Mouse (Mus musculus): ENCODE results near the gene BC005537. TPM values are rescaled to one million over a fixed set of nuclear protein-coding genes. Genes with fewer than 3 reads are reported as not detected.

The BC005537 gene
- 88.7 and 91.4 TPM in 2 replicates for polyA plus RNA-seq (2012)

DNA sequence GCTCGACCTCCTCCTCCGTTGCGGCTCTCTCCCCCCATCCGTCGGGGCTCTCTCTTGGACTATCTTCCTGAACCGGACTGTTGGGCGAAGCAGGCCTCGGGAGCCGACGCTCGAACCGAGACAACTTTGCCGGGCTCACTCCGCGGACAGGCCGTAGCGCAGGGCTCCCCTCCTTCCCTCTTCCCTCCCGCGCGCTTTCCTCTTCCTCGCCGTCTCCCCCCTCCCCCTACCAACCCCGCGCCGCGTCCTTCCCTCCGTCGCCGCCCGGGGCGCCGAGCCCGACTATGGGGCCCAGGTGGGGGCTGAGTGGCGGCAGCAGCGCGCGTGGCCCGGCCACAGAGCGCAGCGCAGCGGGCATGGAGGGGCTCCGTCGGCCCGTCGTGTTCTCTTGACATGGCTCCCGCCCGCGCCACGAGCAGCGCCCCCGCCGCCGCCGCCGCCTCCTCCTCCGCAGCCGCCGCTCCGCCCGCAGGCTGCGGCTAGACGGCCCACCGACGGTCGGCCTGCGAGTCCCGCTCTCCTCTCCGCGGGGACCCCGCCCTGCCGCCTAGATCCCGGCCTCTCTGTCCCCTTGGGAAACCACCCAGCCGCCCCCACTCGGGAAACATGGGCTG is at the start of gene BC005537:
TSS of gene BC005537 (plus strand) at position 350 of the 614 bp plus-strand sequence.

DNA sequence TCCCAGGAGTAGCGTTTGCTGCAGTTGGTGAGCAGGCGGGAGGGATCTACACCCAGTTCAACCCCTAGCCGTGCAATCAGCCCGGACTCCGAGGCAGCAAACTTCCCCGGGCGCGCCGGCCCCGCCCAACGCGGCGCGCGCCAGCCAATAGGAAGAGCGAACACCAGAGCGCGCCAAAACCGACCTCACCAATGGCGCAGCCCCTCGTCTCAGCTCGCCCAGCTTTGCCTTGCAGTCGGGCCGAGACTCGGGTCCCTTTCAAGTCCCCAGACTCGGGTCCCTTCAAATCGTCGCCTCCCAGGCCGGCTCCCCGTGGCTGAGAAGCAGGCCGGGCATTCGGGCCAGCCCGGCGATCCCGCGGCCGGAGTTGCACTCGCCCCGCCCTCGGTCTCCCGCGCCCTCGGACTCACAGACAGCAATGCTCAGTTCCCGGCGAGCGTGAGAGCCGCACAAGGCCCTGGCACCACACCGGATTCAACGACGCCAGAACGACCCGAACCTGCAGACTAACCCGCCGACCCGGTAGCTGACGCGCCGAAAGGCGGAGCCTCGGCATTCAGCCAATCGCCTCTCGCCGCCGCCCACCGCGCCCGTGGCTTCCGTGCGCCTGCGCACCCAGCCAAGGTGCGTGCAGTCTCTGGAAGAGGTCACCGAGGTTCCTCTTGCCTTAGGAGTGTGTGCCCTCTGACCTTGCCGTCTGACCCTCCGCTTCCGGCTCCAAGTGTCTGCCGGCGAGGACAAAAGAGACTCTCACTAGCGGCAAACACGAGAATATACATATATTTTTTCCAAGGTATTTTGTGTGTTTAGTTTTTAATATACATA is 39.8 kb upstream of the BC005537 start, which contains the start of gene Gmnn:
TSS of gene Gmnn (minus strand) at position 521 of the 825 bp plus-strand sequence.

DNA sequence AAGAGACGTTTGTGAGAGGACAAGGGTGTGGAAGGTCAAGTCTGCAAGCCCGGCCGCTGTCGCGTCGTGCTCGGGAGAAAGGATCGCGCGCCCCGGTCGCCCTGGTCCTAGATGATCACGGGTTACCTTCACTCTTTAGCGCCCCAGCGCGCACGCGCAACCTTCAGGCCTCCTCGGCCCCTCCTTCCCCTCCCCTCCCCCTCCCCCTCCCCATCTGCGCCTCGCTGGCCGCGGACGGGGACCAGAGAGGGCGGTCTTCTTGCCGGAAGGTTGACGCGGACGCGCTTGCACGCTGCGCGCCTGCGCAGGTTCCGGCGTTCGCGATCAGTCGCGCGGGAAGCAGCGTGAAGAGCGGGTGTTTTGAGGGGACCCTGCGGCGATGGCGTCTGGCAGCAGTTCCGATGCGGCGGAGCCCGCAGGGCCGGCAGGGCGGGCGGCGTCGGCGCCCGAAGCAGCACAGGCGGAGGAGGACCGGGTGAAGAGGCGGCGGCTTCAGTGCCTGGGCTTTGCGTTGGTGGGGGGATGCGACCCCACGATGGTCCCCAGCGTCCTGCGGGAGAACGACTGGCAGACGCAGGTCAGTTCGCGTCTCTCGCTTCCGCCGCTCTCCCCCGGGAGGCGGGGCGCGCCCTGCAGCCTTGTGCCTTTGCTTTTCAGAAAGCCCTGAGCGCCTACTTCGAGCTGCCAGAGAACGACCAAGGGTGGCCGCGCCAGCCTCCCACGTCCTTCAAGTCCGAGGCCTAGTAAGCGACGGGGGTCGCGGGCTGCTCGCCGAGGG is 30.1 kb downstream of the BC005537 start, which contains the start of the genes Acot13 and Tdp2:
TSS of gene Acot13 (minus strand) at position 188 of the 778 bp plus-strand sequence.
TSS of gene Tdp2 (plus strand) at position 327 of the 778 bp plus-strand sequence.

DNA sequence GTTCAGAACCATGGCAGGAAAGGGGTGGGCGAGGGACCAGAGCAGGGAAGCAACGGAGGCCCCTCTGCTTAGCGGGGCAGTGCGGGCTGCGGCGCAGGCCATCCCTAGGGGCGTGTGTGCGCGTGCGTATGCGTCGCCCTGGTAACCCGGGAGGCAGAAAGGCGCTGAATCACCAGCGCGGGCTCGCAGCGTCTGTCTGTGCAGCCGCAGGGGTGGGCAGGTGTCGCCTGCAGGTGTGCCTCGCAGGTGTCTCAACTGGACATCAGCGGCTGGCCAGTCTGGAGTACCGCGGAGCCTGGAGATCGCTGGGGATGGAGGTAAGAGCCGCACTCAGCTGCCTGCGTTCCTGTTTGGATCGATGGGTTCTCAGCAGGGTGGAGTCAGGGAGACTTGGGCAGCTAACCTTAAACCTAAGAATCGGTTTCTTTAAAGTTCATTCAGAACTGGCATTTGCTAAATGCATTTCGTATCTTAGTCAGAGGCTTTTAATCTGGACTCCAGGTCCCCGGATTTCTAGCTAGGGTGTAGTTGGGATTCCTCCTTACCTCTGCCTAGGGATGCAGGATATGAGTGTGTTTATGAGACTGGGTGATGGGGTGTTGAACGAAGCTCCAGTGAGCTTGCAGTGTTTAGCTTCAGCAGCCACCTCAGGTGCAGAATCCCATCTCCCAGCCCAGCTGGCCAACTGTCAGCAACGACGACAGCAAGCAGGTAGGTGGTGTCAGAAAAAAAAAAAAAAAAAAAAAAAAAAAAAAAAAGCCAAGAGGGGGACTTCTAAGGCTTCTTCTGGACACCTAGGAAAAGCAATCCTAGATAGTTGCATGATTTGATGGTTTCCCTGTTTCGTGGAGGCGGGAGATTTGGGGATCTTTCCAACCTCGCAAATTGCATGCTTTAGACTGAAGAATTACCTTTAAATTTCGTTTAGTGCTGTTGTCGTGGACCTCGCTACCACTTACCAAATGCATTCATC is 43.8 kb downstream of the BC005537 start, which contains the start of gene D130043K22Rik:
TSS of gene D130043K22Rik (plus strand) at position 153 of the 973 bp plus-strand sequence.

Other genes with a start within 250 kb of the BC005537 start
- 14.2 and 16.6 TPM in 2 replicates for gene Ripor2, start 219.5 kb upstream of the BC005537 start, polyA plus RNA-seq (2012)
- not detected in 2 replicates for gene Armh2, start 60.4 kb upstream of the BC005537 start, polyA plus RNA-seq (2012)
- 9.4 and 11.4 TPM in 2 replicates for gene Gmnn, start 39.7 kb upstream of the BC005537 start, polyA plus RNA-seq (2012)
- gene Acot13, start 29.9 kb downstream of the BC005537 start, polyA plus RNA-seq (2012): 28.5 and 33.7 TPM in 2 replicates
- gene Tdp2, start 30.0 kb downstream of the BC005537 start, polyA plus RNA-seq (2012): 52.3 and 65.6 TPM in 2 replicates
- not detected in 2 replicates for gene D130043K22Rik, start 43.5 kb downstream of the BC005537 start, polyA plus RNA-seq (2012)
- gene Aldh5a1, start 136.0 kb downstream of the BC005537 start, polyA plus RNA-seq (2012): 0.57 and 0.64 TPM in 2 replicates
- 0.12 and 0.13 TPM in 2 replicates for gene Gpld1, start 141.5 kb downstream of the BC005537 start, polyA plus RNA-seq (2012)
- gene Mrs2, start 218.7 kb downstream of the BC005537 start, polyA plus RNA-seq (2012): 4.4 and 5.8 TPM in 2 replicates